Mouse (Mus musculus) bone marrow macrophage, adult 2 months (primary cell): ENCODE measurements at regions not wholly inside any gene's neighbourhood (a gene's known extent, or its start where the extent isn't known, plus 50 kb on each side); places are given as distances from the start of the nearest gene placed in this dataset.

ENCODE experiments used
- H3K27ac ChIP-seq: 2 replicates; pipeline ENCODE4 v1.5.1; 2012; ENCODE audit warnings: low read depth, low read length; ENCODE audit not compliant: insufficient read depth
- H3K4me1 ChIP-seq: 2 replicates; pipeline ENCODE4 v1.6.1; 2012; ENCODE audit warnings: low read length; ENCODE audit not compliant: control insufficient read depth, insufficient read depth
- H3K4me3 ChIP-seq: 2 replicates; pipeline ENCODE4 v1.5.1; 2012; ENCODE audit warnings: mild to moderate bottlenecking, low read length, moderate library complexity; ENCODE audit not compliant: insufficient read depth
- CTCF ChIP-seq: IDR thresholded peaks from 2 replicates; pipeline ENCODE4 v1.5.1; 2012; ENCODE audit warnings: low read depth, mild to moderate bottlenecking, low read length, moderate library complexity
- POLR2A ChIP-seq: IDR thresholded peaks from 2 replicates; pipeline ENCODE4 v1.6.1; 2012; ENCODE audit warnings: mild to moderate bottlenecking, low read depth, low read length, borderline replicate concordance

- H3K4me3 ChIP-seq, result no peak overlapping the region
- TF ChIP-seq POLR2A, result no peak
- TF ChIP-seq CTCF, result no peak
- no peak overlapping the region for H3K27ac ChIP-seq
- H3K4me1 ChIP-seq, result no peaks in the 10 kb centered on the region
These were observed 829.6 kb downstream of the Stpg2 start for GRCm38 (mm10) chr3:140035142-140035541.

- Histone ChIP-seq H3K4me1 (no peaks in the 10 kb centered on the region), H3K4me3 (no peak overlapping the region), H3K27ac (no peak overlapping the region)
- TF ChIP-seq POLR2A (no peak), CTCF (no peak)
These were observed 839.4 kb downstream of the Stpg2 start for GRCm38 (mm10) chr3:140044898-140045297.

GRCm38 (mm10) chr3:140054634-140055033 is 849.1 kb downstream of the Stpg2 start:
- no peak overlapping the region for H3K4me3 ChIP-seq
- TF ChIP-seq CTCF (no peak), POLR2A (no peak)
- H3K27ac ChIP-seq, result no peak overlapping the region
- H3K4me1 ChIP-seq, result no peaks in the 10 kb centered on the region

GRCm38 (mm10) chr3:140057962-140058631 is 852.6 kb downstream of the Stpg2 start:
- Histone ChIP-seq H3K4me3 (no peak overlapping the region), H3K4me1 (no peaks in the 10 kb centered on the region), H3K27ac (no peak overlapping the region)
- no peak for TF ChIP-seq CTCF
- TF ChIP-seq POLR2A, result no peak

- H3K27ac ChIP-seq, result no peak overlapping the region
- no peaks in the 10 kb centered on the region for H3K4me1 ChIP-seq
- TF ChIP-seq POLR2A (no peak), CTCF (no peak)
- H3K4me3 ChIP-seq, result no peak overlapping the region
These were observed 853.6 kb downstream of the Stpg2 start for GRCm38 (mm10) chr3:140059102-140059501.

GRCm38 (mm10) chr3:140059522-140060110 is 854.1 kb downstream of the Stpg2 start:
- TF ChIP-seq CTCF, result no peak
- Histone ChIP-seq H3K4me1 (no peaks in the 10 kb centered on the region), H3K4me3 (no peak overlapping the region), H3K27ac (no peak overlapping the region)

- no peaks in the 10 kb centered on the region for H3K4me1 ChIP-seq
- H3K4me3 ChIP-seq, result no peak overlapping the region
- TF ChIP-seq POLR2A, result no peak
- no peak for TF ChIP-seq CTCF
- H3K27ac ChIP-seq, result no peak overlapping the region
These were observed 856.4 kb downstream of the Stpg2 start for GRCm38 (mm10) chr3:140061769-140062381.

- TF ChIP-seq CTCF (no peak), POLR2A (no peak)
- Histone ChIP-seq H3K4me3 (no peak overlapping the region), H3K4me1 (no peaks in the 10 kb centered on the region), H3K27ac (no peak overlapping the region)
These were observed 857.4 kb downstream of the Stpg2 start for GRCm38 (mm10) chr3:140062880-140063279.

- Histone ChIP-seq H3K4me3 (no peak overlapping the region), H3K4me1 (no peaks in the 10 kb centered on the region), H3K27ac (no peak overlapping the region)
- no peak for TF ChIP-seq POLR2A
- TF ChIP-seq CTCF, result no peak
These were observed 878.8 kb downstream of the Stpg2 start for GRCm38 (mm10) chr3:140084333-140084732.

GRCm38 (mm10) chr3:140085385-140085784 is 879.9 kb downstream of the Stpg2 start:
- no peak overlapping the region for H3K27ac ChIP-seq
- TF ChIP-seq POLR2A (no peak), CTCF (no peak)
- H3K4me1 ChIP-seq, result no peaks in the 10 kb centered on the region
- no peak overlapping the region for H3K4me3 ChIP-seq
